Mouse (Mus musculus) hindbrain, embryonic 14.5 days (tissue): ENCODE results near the gene Ss18l2. TPM values are rescaled to one million over a fixed set of nuclear protein-coding genes. Genes with fewer than 3 reads are reported as not detected.

ENCODE experiments used
- ATAC-seq: fragments of 200-750 bp; cut with Nextera tagmentation; 2 replicates; pipeline ENCODE4 v1.8.0; 2017; ENCODE audit warnings: moderate number of reproducible peaks, mild to moderate bottlenecking, moderate TSS enrichment, moderate library complexity; ENCODE audit not compliant: low FRiP score
- DNase-seq: peaks from one replicate; pipeline ENCODE4 v3.0.0-alpha.2; 2015; ENCODE audit warnings: low spot score
- H3K27ac ChIP-seq: fragments of 300-500 bp; sonication (generic); 2 replicates; pipeline ENCODE4 v1.5.1; 2014; ENCODE audit warnings: mild to moderate bottlenecking, moderate library complexity
- H3K27me3 ChIP-seq: fragments of 300-500 bp; sonication (generic); 2 replicates; pipeline ENCODE4 v1.6.1; 2014; ENCODE audit warnings: mild to moderate bottlenecking, low read length, mixed read lengths; ENCODE audit not compliant: control insufficient read depth, insufficient read depth
- H3K36me3 ChIP-seq: fragments of 300-500 bp; sonication (generic); replicated peaks from 2 replicates; pipeline ENCODE4 v1.6.1; 2014; ENCODE audit not compliant: control insufficient read depth, insufficient read depth
- H3K4me1 ChIP-seq: fragments of 300-500 bp; sonication (generic); replicated peaks from 2 replicates; pipeline ENCODE4 v1.6.1; 2014; ENCODE audit warnings: antibody characterized with exemption, low read length, mixed read lengths; ENCODE audit not compliant: control insufficient read depth, insufficient read depth
- H3K4me2 ChIP-seq: fragments of 300-500 bp; sonication (generic); replicated peaks from 2 replicates; pipeline ENCODE4 v1.6.1; 2014; ENCODE audit warnings: mild to moderate bottlenecking, moderate library complexity
- H3K4me3 ChIP-seq: fragments of 300-500 bp; sonication (generic); replicated peaks from 2 replicates; pipeline ENCODE4 v1.5.1; 2014; ENCODE audit warnings: mild to moderate bottlenecking, low read length
- H3K9ac ChIP-seq: fragments of 300-500 bp; sonication (generic); 2 replicates; pipeline ENCODE4 v1.6.1; 2014
- H3K9me3 ChIP-seq: fragments of 300-500 bp; sonication (generic); 2 replicates; pipeline ENCODE4 v1.6.1; 2016; ENCODE audit warnings: low read length; ENCODE audit not compliant: control insufficient read depth
- WGBS: fragments of 180-500 bp; shearing (Covaris S2); extraction: QIAGEN DNeasy Blood & Tissue Kit; methylation state at CpG from one replicate; pipeline ENCODE4 v1.1.7; 2014; 5-methylcytosine and 5-hydroxymethylcytosine counted together
- polyA plus RNA-seq: library from polyadenylated mRNA; unstranded; fragments of >200 nt; fragmentation: Nextera tagmentation; extraction: Ambion mirVana; gene quantifications from 2 replicates; pipeline ENCODE4 v1.2.1, GENCODE M21; 2014

The Ss18l2 gene
- 171 and 213 TPM in 2 replicates for polyA plus RNA-seq

GRCm38 (mm10) chr9:121709898-121710583 lies at the start of gene Ss18l2:
TSS of gene Ss18l2 (plus strand) at chr9:121710329.
- 5% methylated on average over 37 of the region's 37 CpGs for WGBS
- DNase-seq (peak; percentile 100), ATAC-seq (peak; percentile 99)
- H3K4me3 ChIP-seq = peak within 1 kb of the TSS; percentile 97
- peak within 1 kb of the TSS; percentile 96 for H3K9ac ChIP-seq
- H3K27ac ChIP-seq = peak within 1 kb of the TSS; percentile 97
- no peaks in the 10 kb centered on the region for H3K27me3 ChIP-seq
- H3K4me1 ChIP-seq = peaks cover 22% of the 10 kb centered on the region
- H3K36me3 ChIP-seq = peaks cover 10% of the 10 kb centered on the region; the same call in 1 of the 2 replicates
- H3K4me2 ChIP-seq = peak within 1 kb of the TSS; percentile 94
- H3K9me3 ChIP-seq = no peaks in the 10 kb centered on the region

GRCm38 (mm10) chr9:121663467-121663866 lies 46.7 kb upstream of the Ss18l2 start:
- Histone ChIP-seq H3K9ac (no peak overlapping the region), H3K9me3 (no peaks in the 10 kb centered on the region), H3K27me3 (0 out of 2 replicates have a peak, but pooled peaks cover 2% of the 10 kb centered on the region), H3K27ac (no peak overlapping the region), H3K36me3 (no peaks in the 10 kb centered on the region), H3K4me3 (no peak overlapping the region), H3K4me2 (no peak overlapping the region), H3K4me1 (peaks cover 8% of the 10 kb centered on the region; the same call in 1 of the 2 replicates)
- WGBS = 77% methylated on average over 6 of the region's 6 CpGs
- ATAC-seq (no peak), DNase-seq (no peak)

- no peak overlapping the region for H3K4me2 ChIP-seq
- no peak overlapping the region for H3K27ac ChIP-seq
- H3K9ac ChIP-seq = no peak overlapping the region
- no peaks in the 10 kb centered on the region for H3K9me3 ChIP-seq
- no peak overlapping the region for H3K4me3 ChIP-seq
- WGBS = 84% methylated on average over 5 of the region's 5 CpGs
- H3K4me1 ChIP-seq = peaks cover 8% of the 10 kb centered on the region; the same call in 1 of the 2 replicates
- no peaks in the 10 kb centered on the region for H3K36me3 ChIP-seq
- ATAC-seq (no peak), DNase-seq (no peak)
- 0 out of 2 replicates have a peak, but pooled peaks cover 7% of the 10 kb centered on the region for H3K27me3 ChIP-seq
These were observed 46.0 kb upstream of the Ss18l2 start for GRCm38 (mm10) chr9:121664104-121664503.

GRCm38 (mm10) chr9:121666957-121667630 lies 43.0 kb upstream of the Ss18l2 start:
- 0 out of 2 replicates have a peak, but pooled peaks cover 8% of the 10 kb centered on the region for H3K27me3 ChIP-seq
- no peaks in the 10 kb centered on the region for H3K36me3 ChIP-seq
- no peak overlapping the region for H3K4me3 ChIP-seq
- peaks cover 12% of the 10 kb centered on the region; the same call in 1 of the 2 replicates for H3K4me1 ChIP-seq
- WGBS = 40% methylated on average over 16 of the region's 16 CpGs
- H3K9me3 ChIP-seq = no peaks in the 10 kb centered on the region
- no peak overlapping the region for H3K27ac ChIP-seq
- DNase-seq (peak; percentile 50), ATAC-seq (no peak)
- H3K9ac ChIP-seq = no peak overlapping the region
- no peak overlapping the region for H3K4me2 ChIP-seq

- no peaks in the 10 kb centered on the region for H3K9me3 ChIP-seq
- no peak overlapping the region for H3K4me3 ChIP-seq
- ATAC-seq = no peak
- no peak overlapping the region for H3K27ac ChIP-seq
- 0 out of 2 replicates have a peak, but pooled peaks cover 8% of the 10 kb centered on the region for H3K27me3 ChIP-seq
- peaks cover 12% of the 10 kb centered on the region; the same call in 1 of the 2 replicates for H3K4me1 ChIP-seq
- no peak overlapping the region for H3K4me2 ChIP-seq
- no peak for DNase-seq
- H3K36me3 ChIP-seq = no peaks in the 10 kb centered on the region
- WGBS = 50% methylated on average over 11 of the region's 11 CpGs
- no peak overlapping the region for H3K9ac ChIP-seq
These were observed 42.3 kb upstream of the Ss18l2 start for GRCm38 (mm10) chr9:121667822-121668221.

- no peaks in the 10 kb centered on the region for H3K36me3 ChIP-seq
- no peak overlapping the region for H3K27ac ChIP-seq
- 0 out of 2 replicates have a peak, but pooled peaks cover 8% of the 10 kb centered on the region for H3K27me3 ChIP-seq
- no peaks in the 10 kb centered on the region for H3K9me3 ChIP-seq
- ATAC-seq = peak; percentile 61
- WGBS = under 1% methylated on average over 28 of the region's 28 CpGs
- peak overlapping the region; percentile 42 for H3K9ac ChIP-seq
- peaks cover 12% of the 10 kb centered on the region; the same call in 1 of the 2 replicates for H3K4me1 ChIP-seq
- peak overlapping the region; percentile 27 for H3K4me3 ChIP-seq
- peak; percentile 68 for DNase-seq
- H3K4me2 ChIP-seq = peak overlapping the region; percentile 60
These were observed 40.8 kb upstream of the Ss18l2 start for GRCm38 (mm10) chr9:121669348-121669791.

- no peaks in the 10 kb centered on the region for H3K36me3 ChIP-seq
- H3K4me1 ChIP-seq = peaks cover 12% of the 10 kb centered on the region; the same call in 1 of the 2 replicates
- WGBS = 18% methylated on average over 7 of the region's 7 CpGs
- DNase-seq = peak; percentile 68
- H3K4me3 ChIP-seq = no peak overlapping the region
- no peak overlapping the region for H3K27ac ChIP-seq
- no peak overlapping the region for H3K4me2 ChIP-seq
- ATAC-seq = no peak
- H3K27me3 ChIP-seq = 0 out of 2 replicates have a peak, but pooled peaks cover 8% of the 10 kb centered on the region
- no peak overlapping the region for H3K9ac ChIP-seq
- no peaks in the 10 kb centered on the region for H3K9me3 ChIP-seq
These were observed 38.8 kb upstream of the Ss18l2 start for GRCm38 (mm10) chr9:121671300-121671699.

- peaks cover 7% of the 10 kb centered on the region; the same call in 1 of the 2 replicates for H3K4me1 ChIP-seq
- H3K36me3 ChIP-seq = no peaks in the 10 kb centered on the region
- no peak overlapping the region for H3K9ac ChIP-seq
- no peak for DNase-seq
- ATAC-seq = no peak
- H3K9me3 ChIP-seq = no peaks in the 10 kb centered on the region
- 66% methylated on average over 5 of the region's 5 CpGs for WGBS
- H3K27me3 ChIP-seq = 0 out of 2 replicates have a peak, but pooled peaks cover 8% of the 10 kb centered on the region
- no peak overlapping the region for H3K27ac ChIP-seq
- H3K4me2 ChIP-seq = no peak overlapping the region
- H3K4me3 ChIP-seq = no peak overlapping the region
These were observed 37.8 kb upstream of the Ss18l2 start for GRCm38 (mm10) chr9:121672311-121672710.

GRCm38 (mm10) chr9:121673716-121674115 lies 36.4 kb upstream of the Ss18l2 start:
- ATAC-seq = no peak
- Histone ChIP-seq H3K27me3 (0 out of 2 replicates have a peak, but pooled peaks cover 4% of the 10 kb centered on the region), H3K4me3 (no peak overlapping the region), H3K27ac (no peak overlapping the region), H3K4me2 (no peak overlapping the region), H3K9me3 (no peaks in the 10 kb centered on the region), H3K36me3 (no peaks in the 10 kb centered on the region), H3K9ac (no peak overlapping the region), H3K4me1 (peaks cover 4% of the 10 kb centered on the region; the same call in 1 of the 2 replicates)
- 90% methylated on average over 5 of the region's 5 CpGs for WGBS
- DNase-seq = no peak
